Mouse (Mus musculus): Measurements from ENCODE around the gene Rel. TPM values are rescaled to one million over a fixed set of nuclear protein-coding genes. Genes with fewer than 3 reads are reported as not detected.

Gene Rel
- polyA plus RNA-seq, 1 experiment from 2014 or later, result 0.41 TPM

DNA sequence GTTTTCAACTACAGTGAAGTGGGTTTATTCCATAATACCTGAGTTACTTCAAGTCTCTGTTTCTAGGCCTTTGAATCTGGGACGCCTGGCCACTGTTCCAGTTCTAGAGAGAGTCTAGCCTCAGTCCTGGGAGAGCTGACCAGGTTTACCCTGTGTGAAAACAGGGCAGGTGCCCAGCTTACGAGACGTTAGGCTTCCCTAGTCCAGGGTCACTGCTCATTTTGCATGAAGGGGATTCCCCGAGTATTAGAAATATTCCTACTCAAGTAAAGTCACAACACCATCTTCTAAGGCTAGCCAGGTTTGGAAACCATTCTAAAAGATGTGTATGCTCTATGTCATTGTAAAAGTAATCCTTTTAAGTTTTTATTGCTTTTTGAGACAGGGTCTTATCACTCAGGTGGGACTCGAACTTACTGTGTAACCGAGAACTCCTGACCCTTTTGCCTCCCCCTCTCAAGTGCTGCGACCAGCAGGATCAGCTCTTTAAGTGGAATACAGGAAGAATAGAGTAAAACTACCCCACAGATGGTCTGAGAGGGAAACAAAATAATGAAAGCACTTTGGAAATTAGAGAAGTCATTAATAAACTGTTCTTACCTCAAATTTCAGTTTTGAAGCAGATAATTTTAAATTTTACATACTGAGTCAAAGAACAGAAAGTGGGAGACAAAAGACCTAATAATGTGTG, 66.0 kb downstream of the Rel start:
- Histone ChIP-seq H3K9ac (ENCODE audit: low read depth, low read length) (no peak overlapping the region), H3K36me3 (ENCODE audit: control insufficient read depth, insufficient read depth, low read length) (peaks cover 9% of the 10 kb centered on the region), H3K27me3 (replicated peaks; ENCODE audit: control insufficient read depth, insufficient read depth, low read length) (no peaks in the 10 kb centered on the region), H3K4me1 (ENCODE audit: control insufficient read depth, insufficient read depth, low read depth, low read length) (no peaks in the 10 kb centered on the region), H3K4me3 (ENCODE audit: low read length) (no peak overlapping the region), H3K4me2 (ENCODE audit: low read length) (no peak overlapping the region), H3K27ac (ENCODE audit: low read depth, low read length) (no peak overlapping the region), H3K9me3 (ENCODE audit: control insufficient read depth, low read length) (no peaks in the 10 kb centered on the region)
- no peak for ATAC-seq
- WGBS, result 87% methylated on average over 7 of the region's 7 CpGs

GRCm38 (mm10) chr11:23701831-23702230, 68.9 kb downstream of the Rel start:
- Histone ChIP-seq H3K4me1 (ENCODE audit: control insufficient read depth, insufficient read depth, low read depth, low read length) (no peaks in the 10 kb centered on the region), H3K27me3 (replicated peaks; ENCODE audit: control insufficient read depth, insufficient read depth, low read length) (no peaks in the 10 kb centered on the region), H3K27ac (ENCODE audit: low read depth, low read length) (no peak overlapping the region), H3K36me3 (ENCODE audit: control insufficient read depth, insufficient read depth, low read length) (no peaks in the 10 kb centered on the region; the same call in 1 of the 2 replicates), H3K9me3 (ENCODE audit: control insufficient read depth, low read length) (no peaks in the 10 kb centered on the region), H3K9ac (ENCODE audit: low read depth, low read length) (no peak overlapping the region), H3K4me3 (ENCODE audit: low read length) (no peak overlapping the region), H3K4me2 (ENCODE audit: low read length) (no peak overlapping the region)
- no peak for ATAC-seq
- 95% methylated on average over 3 of the region's 3 CpGs for WGBS

DNA sequence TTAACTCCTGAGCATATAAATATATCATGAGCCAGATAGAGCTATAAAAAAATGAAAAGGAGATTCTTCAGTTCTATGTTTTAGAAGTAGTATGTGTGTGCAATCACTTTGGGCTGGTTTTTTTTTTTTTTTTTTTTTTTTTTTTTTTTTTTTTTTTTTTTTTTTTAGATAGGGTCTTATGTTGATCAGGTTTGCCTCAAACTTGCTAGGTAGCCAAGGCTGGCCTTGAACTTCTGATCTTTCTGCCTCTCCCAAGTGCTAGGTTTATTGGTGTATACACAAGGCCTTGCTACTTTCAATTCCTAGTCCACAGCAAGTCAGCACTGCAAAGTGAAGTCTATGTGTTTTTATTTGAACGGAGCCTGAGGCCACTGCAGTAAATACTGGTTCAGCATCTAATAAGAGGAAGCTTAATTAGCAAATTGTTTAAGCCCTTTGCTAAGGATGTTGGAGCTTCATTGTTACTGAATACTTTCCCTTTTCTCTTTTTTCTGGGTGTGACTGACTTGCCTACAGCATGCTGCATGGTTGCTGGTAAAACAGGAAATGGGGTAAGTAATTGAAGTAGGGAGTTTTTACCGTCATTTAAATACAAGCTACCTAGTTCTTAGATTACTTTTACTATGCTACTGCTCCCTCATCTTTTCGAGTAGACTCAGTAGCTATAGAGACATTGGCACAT, 71.2 kb downstream of the Rel start:
- no peak overlapping the region for H3K4me2 ChIP-seq (ENCODE audit: low read length)
- no peak for ATAC-seq
- H3K27me3 ChIP-seq (replicated peaks; ENCODE audit: control insufficient read depth, insufficient read depth, low read length), result no peaks in the 10 kb centered on the region
- WGBS, result 75% methylated on average over 3 of the region's 3 CpGs
- no peak overlapping the region for H3K9ac ChIP-seq (ENCODE audit: low read depth, low read length)
- H3K4me1 ChIP-seq (ENCODE audit: control insufficient read depth, insufficient read depth, low read depth, low read length), result no peaks in the 10 kb centered on the region
- no peaks in the 10 kb centered on the region for H3K9me3 ChIP-seq (ENCODE audit: control insufficient read depth, low read length)
- H3K27ac ChIP-seq (ENCODE audit: low read depth, low read length), result no peak overlapping the region
- no peak overlapping the region for H3K4me3 ChIP-seq (ENCODE audit: low read length)
- no peaks in the 10 kb centered on the region for H3K36me3 ChIP-seq (ENCODE audit: control insufficient read depth, insufficient read depth, low read length)

DNA sequence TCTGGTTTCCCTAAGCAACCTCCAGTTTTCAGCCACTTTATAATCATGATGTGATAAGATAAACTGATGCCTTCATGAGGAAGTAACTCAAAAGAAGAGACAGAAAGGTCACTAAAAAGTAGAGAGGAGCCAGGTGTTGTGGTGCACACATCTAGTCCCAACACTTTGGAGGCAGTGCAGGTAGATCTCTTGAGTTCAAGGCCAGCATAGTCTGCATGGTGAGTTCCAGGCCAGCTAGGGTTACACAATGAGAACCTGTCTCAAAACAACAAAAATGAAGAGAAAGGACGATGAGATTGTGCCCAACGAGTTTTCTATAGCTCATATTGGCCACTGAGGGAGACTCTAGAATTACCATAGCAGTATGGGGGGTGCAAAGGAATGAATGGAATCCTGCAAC, 72.2 kb downstream of the Rel start:
- Histone ChIP-seq H3K4me2 (ENCODE audit: low read length) (no peak overlapping the region), H3K27ac (ENCODE audit: low read depth, low read length) (no peak overlapping the region), H3K9me3 (ENCODE audit: control insufficient read depth, low read length) (no peaks in the 10 kb centered on the region), H3K27me3 (replicated peaks; ENCODE audit: control insufficient read depth, insufficient read depth, low read length) (no peaks in the 10 kb centered on the region), H3K4me3 (ENCODE audit: low read length) (no peak overlapping the region), H3K4me1 (ENCODE audit: control insufficient read depth, insufficient read depth, low read depth, low read length) (no peaks in the 10 kb centered on the region), H3K36me3 (ENCODE audit: control insufficient read depth, insufficient read depth, low read length) (no peaks in the 10 kb centered on the region), H3K9ac (ENCODE audit: low read depth, low read length) (no peak overlapping the region)
- 59% methylated on average over 2 of the region's 2 CpGs for WGBS
- no peak for ATAC-seq

GRCm38 (mm10) chr11:23695847-23696246, 74.9 kb downstream of the Rel start:
- H3K4me2 ChIP-seq (ENCODE audit: low read length), result no peak overlapping the region
- no peak overlapping the region for H3K4me3 ChIP-seq (ENCODE audit: low read length)
- H3K4me1 ChIP-seq (ENCODE audit: control insufficient read depth, insufficient read depth, low read depth, low read length), result no peaks in the 10 kb centered on the region
- no peak overlapping the region for H3K9ac ChIP-seq (ENCODE audit: low read depth, low read length)
- H3K27ac ChIP-seq (ENCODE audit: low read depth, low read length), result no peak overlapping the region
- ATAC-seq, result no peak
- H3K27me3 ChIP-seq (replicated peaks; ENCODE audit: control insufficient read depth, insufficient read depth, low read length), result no peaks in the 10 kb centered on the region
- no peaks in the 10 kb centered on the region for H3K9me3 ChIP-seq (ENCODE audit: control insufficient read depth, low read length)
- no peaks in the 10 kb centered on the region for H3K36me3 ChIP-seq (ENCODE audit: control insufficient read depth, insufficient read depth, low read length)

- WGBS, result 95% methylated on average over 2 of the region's 2 CpGs
- Histone ChIP-seq H3K4me1 (ENCODE audit: control insufficient read depth, insufficient read depth, low read depth, low read length) (no peaks in the 10 kb centered on the region), H3K4me2 (ENCODE audit: low read length) (no peak overlapping the region), H3K27me3 (replicated peaks; ENCODE audit: control insufficient read depth, insufficient read depth, low read length) (no peaks in the 10 kb centered on the region), H3K27ac (ENCODE audit: low read depth, low read length) (no peak overlapping the region), H3K9ac (ENCODE audit: low read depth, low read length) (no peak overlapping the region), H3K4me3 (ENCODE audit: low read length) (no peak overlapping the region), H3K36me3 (ENCODE audit: control insufficient read depth, insufficient read depth, low read length) (no peaks in the 10 kb centered on the region), H3K9me3 (ENCODE audit: control insufficient read depth, low read length) (no peaks in the 10 kb centered on the region)
- ATAC-seq, result no peak
These were observed 77.5 kb downstream of the Rel start for GRCm38 (mm10) chr11:23693286-23693685.

GRCm38 (mm10) chr11:23688060-23688459, 82.7 kb downstream of the Rel start:
- Histone ChIP-seq H3K9ac (ENCODE audit: low read depth, low read length) (no peak overlapping the region), H3K9me3 (ENCODE audit: control insufficient read depth, low read length) (no peaks in the 10 kb centered on the region), H3K4me3 (ENCODE audit: low read length) (no peak overlapping the region), H3K27me3 (replicated peaks; ENCODE audit: control insufficient read depth, insufficient read depth, low read length) (no peaks in the 10 kb centered on the region), H3K27ac (ENCODE audit: low read depth, low read length) (no peak overlapping the region), H3K4me2 (ENCODE audit: low read length) (no peak overlapping the region), H3K4me1 (ENCODE audit: control insufficient read depth, insufficient read depth, low read depth, low read length) (no peaks in the 10 kb centered on the region), H3K36me3 (ENCODE audit: control insufficient read depth, insufficient read depth, low read length) (no peaks in the 10 kb centered on the region; the same call in 1 of the 2 replicates)
- WGBS, result 97% methylated on average over 1 of the region's 1 CpGs
- no peak for ATAC-seq

Other genes starting within 250 kb of the Rel start
- not detected in 2 replicates for gene 1700093K21Rik, start 249.8 kb downstream of the Rel start, polyA plus RNA-seq (2015; fragmentation: Nextera tagmentation; extraction: Ambion mirVana)
- gene 0610010F05Rik, start 137.3 kb downstream of the Rel start, polyA plus RNA-seq (2015; fragmentation: Nextera tagmentation; extraction: Ambion mirVana), result 113 and 115 TPM in 2 replicates
- 10.6 and 11.6 TPM in 2 replicates for gene Pus10, start 105.3 kb downstream of the Rel start, polyA plus RNA-seq (2015; fragmentation: Nextera tagmentation; extraction: Ambion mirVana)
- gene Pex13, start 105.0 kb downstream of the Rel start, polyA plus RNA-seq (2015; fragmentation: Nextera tagmentation; extraction: Ambion mirVana), result 29.3 and 32.5 TPM in 2 replicates
- gene Papolg, start 124.3 kb upstream of the Rel start, polyA plus RNA-seq (2015; fragmentation: Nextera tagmentation; extraction: Ambion mirVana), result 15.9 and 18.6 TPM in 2 replicates

All from hindbrain, embryonic 16.5 days (tissue).